Mouse (Mus musculus) forebrain, embryonic 10.5 days (tissue): ENCODE data around the gene Nos1ap. TPM values are rescaled to one million over a fixed set of nuclear protein-coding genes. Genes with fewer than 3 reads are reported as not detected.
A peak's percentile ranks its signal among the peaks of the same experiment; 100 is the strongest.

Source experiments
- DNase-seq: peaks from one replicate; pipeline ENCODE4 v3.0.0-alpha.2; 2017; ENCODE audit warnings: low spot score; ENCODE audit errors: extremely low spot score
- H3K27ac ChIP-seq: fragments of 300-500 bp; sonication (generic); 2 replicates; pipeline ENCODE4 v1.5.1; 2016; ENCODE audit warnings: mild to moderate bottlenecking
- H3K27me3 ChIP-seq: fragments of 300-500 bp; sonication (generic); 2 replicates; pipeline ENCODE4 v1.6.1; 2016; ENCODE audit warnings: mild to moderate bottlenecking; ENCODE audit not compliant: poor library complexity, severe bottlenecking
- H3K36me3 ChIP-seq: fragments of 300-500 bp; sonication (generic); replicated peaks from 2 replicates; pipeline ENCODE4 v1.6.1; 2016; ENCODE audit warnings: mild to moderate bottlenecking, moderate library complexity
- H3K4me1 ChIP-seq: fragments of 300-500 bp; sonication (generic); 2 replicates; pipeline ENCODE4 v1.6.1; 2016
- H3K4me3 ChIP-seq: fragments of 300-500 bp; sonication (generic); 2 replicates; pipeline ENCODE4 v1.5.1; 2016; ENCODE audit warnings: mild to moderate bottlenecking, moderate library complexity
- H3K9me3 ChIP-seq: fragments of 300-500 bp; sonication (generic); 2 replicates; pipeline ENCODE4 v1.6.1; 2016; ENCODE audit warnings: mild to moderate bottlenecking, moderate library complexity
- WGBS: fragments of 180-500 bp; shearing (Covaris S2); methylation state at CpG from one replicate; pipeline ENCODE4 v1.1.7; 2016; 5-methylcytosine and 5-hydroxymethylcytosine counted together
- polyA plus RNA-seq: library from polyadenylated mRNA; unstranded; fragments of >200 nt; fragmentation: Nextera tagmentation; extraction: Ambion mirVana; gene quantifications from 2 replicates; pipeline ENCODE4 v1.2.1, GENCODE M21; 2016

Nos1ap gene
- 9.8 and 10.5 TPM in 2 replicates for polyA plus RNA-seq

GRCm38 (mm10) chr1:170589219-170590040 lies at the start of gene Nos1ap:
Nos1ap (minus strand) TSS chr1:170589861.
- Histone ChIP-seq H3K9me3 (peaks cover 4% of the 10 kb centered on the region; the same call in 1 of the 2 replicates), H3K27me3 (peaks cover 22% of the 10 kb centered on the region), H3K4me3 (peak within 1 kb of the TSS; percentile 71), H3K4me1 (peaks cover 30% of the 10 kb centered on the region), H3K27ac (peak within 1 kb of the TSS; percentile 86), H3K36me3 (peaks cover 21% of the 10 kb centered on the region)
- WGBS = under 1% methylated on average over 90 of the region's 106 CpGs
- DNase-seq = peak; percentile 71

GRCm38 (mm10) chr1:170638941-170639340 lies 49.3 kb upstream of the Nos1ap start:
- Histone ChIP-seq H3K27ac (no peak overlapping the region), H3K4me3 (no peak overlapping the region), H3K4me1 (peaks cover 7% of the 10 kb centered on the region), H3K27me3 (peaks cover 9% of the 10 kb centered on the region), H3K36me3 (no peaks in the 10 kb centered on the region), H3K9me3 (no peaks in the 10 kb centered on the region)
- no peak for DNase-seq
- WGBS = 85% methylated on average over 7 of the region's 7 CpGs

- no peak overlapping the region for H3K4me3 ChIP-seq
- 80% methylated on average over 4 of the region's 4 CpGs for WGBS
These were observed 43.2 kb upstream of the Nos1ap start for GRCm38 (mm10) chr1:170632856-170633255.

GRCm38 (mm10) chr1:170632385-170632784 lies 42.7 kb upstream of the Nos1ap start:
- WGBS = 17% methylated on average over 3 of the region's 3 CpGs
- no peak overlapping the region for H3K27ac ChIP-seq
- H3K4me3 ChIP-seq = no peak overlapping the region
- no peaks in the 10 kb centered on the region for H3K9me3 ChIP-seq
- peak; percentile 54 for DNase-seq
- no peaks in the 10 kb centered on the region for H3K27me3 ChIP-seq
- H3K4me1 ChIP-seq = no peaks in the 10 kb centered on the region
- no peaks in the 10 kb centered on the region for H3K36me3 ChIP-seq

More at GRCm38 (mm10) chr1:170632856-170633255, 43.2 kb upstream of the Nos1ap start:
- H3K36me3 ChIP-seq = no peaks in the 10 kb centered on the region
- no peak overlapping the region for H3K27ac ChIP-seq
- DNase-seq = no peak
- no peaks in the 10 kb centered on the region for H3K4me1 ChIP-seq
- no peaks in the 10 kb centered on the region for H3K9me3 ChIP-seq
- H3K27me3 ChIP-seq = no peaks in the 10 kb centered on the region

- 88% methylated on average over 5 of the region's 5 CpGs for WGBS
- no peaks in the 10 kb centered on the region for H3K36me3 ChIP-seq
These were observed 41.9 kb upstream of the Nos1ap start for GRCm38 (mm10) chr1:170631571-170631970.

GRCm38 (mm10) chr1:170630489-170630888 lies 40.8 kb upstream of the Nos1ap start:
- DNase-seq = no peak
- 93% methylated on average over 4 of the region's 4 CpGs for WGBS
- no peaks in the 10 kb centered on the region for H3K9me3 ChIP-seq

More at GRCm38 (mm10) chr1:170631571-170631970, 41.9 kb upstream of the Nos1ap start:
- Histone ChIP-seq H3K27ac (no peak overlapping the region), H3K4me3 (no peak overlapping the region), H3K27me3 (no peaks in the 10 kb centered on the region), H3K9me3 (no peaks in the 10 kb centered on the region), H3K4me1 (no peaks in the 10 kb centered on the region)
- DNase-seq = no peak

GRCm38 (mm10) chr1:170623432-170623831 lies 33.8 kb upstream of the Nos1ap start:
- no peak overlapping the region for H3K27ac ChIP-seq
- H3K27me3 ChIP-seq = no peaks in the 10 kb centered on the region
- H3K9me3 ChIP-seq = no peaks in the 10 kb centered on the region; the same call in 1 of the 2 replicates
- 93% methylated on average over 1 of the region's 1 CpGs for WGBS
- H3K4me1 ChIP-seq = no peaks in the 10 kb centered on the region
- H3K36me3 ChIP-seq = no peaks in the 10 kb centered on the region
- no peak overlapping the region for H3K4me3 ChIP-seq
- no peak for DNase-seq

More at GRCm38 (mm10) chr1:170630489-170630888, 40.8 kb upstream of the Nos1ap start:
- Histone ChIP-seq H3K4me1 (no peaks in the 10 kb centered on the region), H3K27ac (no peak overlapping the region), H3K36me3 (no peaks in the 10 kb centered on the region), H3K27me3 (no peaks in the 10 kb centered on the region), H3K4me3 (no peak overlapping the region)

- no peak for DNase-seq
These were observed 33.3 kb upstream of the Nos1ap start for GRCm38 (mm10) chr1:170622934-170623333.

GRCm38 (mm10) chr1:170619686-170620374 lies 30.2 kb upstream of the Nos1ap start:
- 86% methylated on average over 2 of the region's 2 CpGs for WGBS
- no peak for DNase-seq
- H3K9me3 ChIP-seq = no peaks in the 10 kb centered on the region; the same call in 1 of the 2 replicates
- H3K36me3 ChIP-seq = no peaks in the 10 kb centered on the region
- no peak overlapping the region for H3K27ac ChIP-seq
- H3K4me3 ChIP-seq = no peak overlapping the region
- H3K4me1 ChIP-seq = no peaks in the 10 kb centered on the region
- no peaks in the 10 kb centered on the region for H3K27me3 ChIP-seq

More at GRCm38 (mm10) chr1:170622934-170623333, 33.3 kb upstream of the Nos1ap start:
- Histone ChIP-seq H3K27me3 (no peaks in the 10 kb centered on the region), H3K4me1 (no peaks in the 10 kb centered on the region), H3K9me3 (no peaks in the 10 kb centered on the region; the same call in 1 of the 2 replicates), H3K27ac (no peak overlapping the region), H3K4me3 (no peak overlapping the region), H3K36me3 (no peaks in the 10 kb centered on the region)
- 87% methylated on average over 5 of the region's 5 CpGs for WGBS

- Histone ChIP-seq H3K27ac (no peak overlapping the region), H3K4me3 (no peak overlapping the region), H3K27me3 (no peaks in the 10 kb centered on the region), H3K36me3 (no peaks in the 10 kb centered on the region), H3K9me3 (no peaks in the 10 kb centered on the region), H3K4me1 (no peaks in the 10 kb centered on the region)
- peak; percentile 69 for DNase-seq
- 66% methylated on average over 18 of the region's 18 CpGs for WGBS
These were observed 23.6 kb upstream of the Nos1ap start for GRCm38 (mm10) chr1:170612968-170613872.

- Histone ChIP-seq H3K36me3 (no peaks in the 10 kb centered on the region), H3K27me3 (no peaks in the 10 kb centered on the region), H3K9me3 (no peaks in the 10 kb centered on the region), H3K27ac (no peak overlapping the region), H3K4me1 (no peaks in the 10 kb centered on the region), H3K4me3 (no peak overlapping the region)
- DNase-seq = no peak
- WGBS = 91% methylated on average over 3 of the region's 3 CpGs
These were observed 22.0 kb upstream of the Nos1ap start for GRCm38 (mm10) chr1:170611631-170612030.

- Histone ChIP-seq H3K36me3 (no peaks in the 10 kb centered on the region), H3K27ac (no peak overlapping the region), H3K4me3 (no peak overlapping the region), H3K27me3 (no peaks in the 10 kb centered on the region), H3K4me1 (peaks cover 3% of the 10 kb centered on the region), H3K9me3 (no peaks in the 10 kb centered on the region)
- DNase-seq = no peak
- WGBS = 92% methylated on average over 3 of the region's 3 CpGs
These were observed 21.0 kb upstream of the Nos1ap start for GRCm38 (mm10) chr1:170610695-170611094.
